Mouse (Mus musculus) thymus, adult 2 months (tissue): ENCODE results near the gene Gm20388.

Source experiments
- CTCF ChIP-seq: fragments of 200-500 bp; IDR thresholded peaks from 2 replicates; pipeline ENCODE4 v1.5.1; 2012; ENCODE audit warnings: mild to moderate bottlenecking, control low read depth, low read length, moderate library complexity, borderline replicate concordance; ENCODE audit not compliant: control insufficient read depth, poor library complexity, insufficient read depth; ENCODE audit errors: extremely low read depth
- POLR2A ChIP-seq: fragments of 200-500 bp; IDR thresholded peaks from 2 replicates; pipeline ENCODE4 v1.6.1; 2012; ENCODE audit warnings: mild to moderate bottlenecking, low read length, control low read depth, moderate library complexity; ENCODE audit not compliant: control insufficient read depth, poor library complexity, insufficient read depth; ENCODE audit errors: extremely low read depth

- TF ChIP-seq POLR2A: no peak
- no peak for TF ChIP-seq CTCF
These were observed 463.9 kb downstream of the Gm20388 start for GRCm38 (mm10) chr8:120374514-120374913.
